Comparison of ENCODE assay signal across 21 mouse cellular contexts in genomic region chr6:114798715-114799114, GRCm38 (mm10).
"Had no signal": no experiment of that assay in that cellular context is flagged by ENCODE, and none has a peak within 500 bp of the region (broad histone marks: within the 10 kb centered on the region; RNA-seq: fewer than 3 reads in every experiment).

No protein-coding gene starts in this region.

- H3K4me3 ChIP-seq: layer of hippocampus, adult 2 months; limb, embryonic 12.5 days; limb, embryonic 15.5 days; lung, embryonic 15.5 days; megakaryocyte, embryonic 14.5 days; midbrain, embryonic 10.5 days; midbrain, embryonic 13.5 days; myocyte; neural tube, embryonic 13.5 days; stomach, embryonic 15.5 days had no signal

- H3K27ac ChIP-seq: kidney, postnatal 0 days; layer of hippocampus, adult 2 months; limb, embryonic 12.5 days; liver, embryonic 14.5 days; lung, embryonic 15.5 days; midbrain, embryonic 10.5 days; midbrain, embryonic 13.5 days; neural tube, embryonic 13.5 days; stomach, embryonic 15.5 days had no signal

- DNase-seq: kidney, postnatal 25 days; layer of hippocampus, adult 9-11 months; liver, postnatal 0 days; lung, postnatal 10 days; lung, postnatal 36 days; retina, postnatal 1 day; right cerebral cortex, postnatal 25 days; spleen, adult 18-20 months; thymus, postnatal 36 days had no signal
